Mouse (Mus musculus) heart, postnatal 10 days (tissue): ENCODE measurements at regions not wholly inside any gene's neighbourhood (a gene's known extent, or its start where the extent isn't known, plus 50 kb on each side); places are given as distances from the start of the nearest gene placed in this dataset.

ENCODE experiments used
- DNase-seq, 2 experiments: peaks; one replicate each; pipeline ENCODE4 v3.0.0; 2021
- intact Hi-C: fragments of 180-260 bp; cut with DNase I; formaldehyde crosslinking; loops from one replicate; pipeline ENCODE4 v1.15.1; 2025

DNA sequence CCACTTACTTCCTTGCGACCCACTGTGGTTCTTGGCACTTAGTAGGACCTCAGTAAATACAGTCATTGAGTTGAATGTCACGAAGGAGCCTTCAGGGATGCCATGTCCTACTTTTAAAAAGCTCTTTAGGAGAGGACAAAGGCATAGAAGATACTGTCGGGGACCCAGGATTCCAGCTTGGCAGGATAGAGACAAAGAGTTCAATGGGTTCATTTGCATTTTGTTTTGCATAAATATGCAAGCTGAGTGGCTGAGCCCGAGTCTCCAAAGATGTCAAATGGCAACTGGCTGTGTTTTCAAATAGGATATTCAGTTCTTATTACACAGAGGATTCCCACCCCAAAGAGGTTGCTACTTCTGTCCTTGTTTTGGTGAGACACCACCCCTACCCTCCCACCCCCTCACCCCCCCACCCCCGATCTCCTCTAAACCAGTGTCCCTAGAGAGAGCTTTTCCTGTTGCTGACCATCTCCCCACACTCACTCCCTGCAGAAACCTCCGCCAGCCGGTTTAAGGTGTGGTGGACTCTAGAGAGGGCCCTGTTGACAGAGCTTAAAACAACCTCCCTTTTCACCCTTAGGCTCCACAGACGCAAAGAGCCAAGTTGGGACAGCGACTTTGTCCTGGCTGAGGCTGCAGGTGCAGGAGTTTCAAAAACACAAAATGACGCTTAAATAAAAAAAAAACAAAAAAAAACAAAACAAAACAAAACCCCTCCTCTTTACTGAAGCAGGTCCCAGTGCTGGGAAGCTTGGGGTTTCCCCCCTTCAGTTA lies 57.9 kb downstream of the Sox9 start:
- peak in 1 of 2 experiments; percentile 19 for DNase-seq
- intact Hi-C loops = loop anchor here (5.0 kb wide), 1 partner anchor 53 kb away; no protein-coding TSS in a partner anchor

DNA sequence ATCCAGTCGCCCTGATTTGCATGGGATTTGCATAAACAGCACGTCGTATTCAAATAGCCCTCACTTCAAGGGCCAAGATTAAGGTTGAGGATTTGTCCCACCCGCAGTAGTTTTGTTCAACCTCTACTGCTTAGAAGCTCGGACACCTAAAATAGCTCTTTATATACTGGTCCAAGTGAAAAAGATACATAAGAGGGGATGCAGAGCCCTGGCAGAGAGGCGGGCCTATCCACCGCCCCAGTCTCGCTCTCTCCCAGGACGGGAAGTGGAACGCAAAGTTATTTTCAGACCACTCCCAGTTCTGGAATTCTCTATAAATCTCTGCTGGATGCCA lies 58.4 kb downstream of the Sox9 start:
- intact Hi-C loops = loop anchor here (5.0 kb wide), 1 partner anchor 53 kb away; no protein-coding TSS in a partner anchor
- DNase-seq = no peak

DNA sequence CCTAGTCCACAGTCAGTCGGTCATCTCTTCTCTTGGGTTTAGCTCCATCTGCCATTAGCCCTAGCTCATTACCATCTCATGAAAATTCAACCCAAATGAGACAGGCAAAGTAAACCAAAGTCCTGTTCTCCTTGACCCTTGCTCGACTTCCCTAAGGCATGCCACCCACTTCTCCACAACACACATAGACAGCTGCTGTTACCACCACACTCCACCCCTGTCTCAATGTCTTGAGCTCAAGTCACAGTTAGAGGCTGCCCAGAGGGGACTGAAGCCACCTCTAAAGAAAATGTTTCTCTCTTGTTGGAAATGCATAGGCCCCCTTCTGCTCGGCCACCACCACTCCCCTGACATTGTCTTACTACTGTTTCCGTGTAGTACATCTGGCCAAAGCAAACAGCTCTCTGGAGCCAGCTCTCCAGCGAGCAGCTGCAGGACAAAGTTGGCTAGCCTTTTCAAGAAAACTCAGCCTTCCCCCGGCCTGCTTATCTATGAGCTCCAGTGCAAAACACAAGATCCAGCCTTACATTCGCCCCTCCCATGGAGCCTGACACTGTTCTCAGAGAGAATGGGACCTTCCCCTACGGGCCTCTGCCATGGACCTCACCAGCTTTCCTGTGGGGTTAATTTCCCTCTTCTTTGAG lies 62.4 kb downstream of the Sox9 start:
- intact Hi-C loops = loop anchor here (5.0 kb wide), 1 partner anchor 57 kb away; no protein-coding TSS in a partner anchor
- DNase-seq = peak; percentile 69 to 73

DNA sequence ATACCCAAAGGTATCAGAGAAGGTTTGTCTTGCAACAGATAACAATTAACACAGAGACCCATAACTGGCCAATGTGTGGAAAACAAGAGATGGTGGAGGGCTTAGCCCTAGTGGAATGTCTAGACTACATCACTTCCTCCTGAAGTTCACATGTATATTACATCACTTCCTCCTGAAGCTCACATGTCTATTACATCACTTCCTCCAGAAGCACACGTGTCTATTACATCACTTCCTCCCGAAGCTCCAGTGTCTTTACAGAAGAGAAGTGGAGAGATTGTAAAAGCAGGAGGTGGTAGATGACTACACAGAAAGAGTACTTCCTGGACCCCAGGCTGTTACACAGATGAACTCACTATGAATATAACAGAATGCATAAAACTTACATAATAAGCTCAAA lies 65.1 kb downstream of the Sox9 start:
- no peak for DNase-seq
- intact Hi-C loops = no loop called here

DNA sequence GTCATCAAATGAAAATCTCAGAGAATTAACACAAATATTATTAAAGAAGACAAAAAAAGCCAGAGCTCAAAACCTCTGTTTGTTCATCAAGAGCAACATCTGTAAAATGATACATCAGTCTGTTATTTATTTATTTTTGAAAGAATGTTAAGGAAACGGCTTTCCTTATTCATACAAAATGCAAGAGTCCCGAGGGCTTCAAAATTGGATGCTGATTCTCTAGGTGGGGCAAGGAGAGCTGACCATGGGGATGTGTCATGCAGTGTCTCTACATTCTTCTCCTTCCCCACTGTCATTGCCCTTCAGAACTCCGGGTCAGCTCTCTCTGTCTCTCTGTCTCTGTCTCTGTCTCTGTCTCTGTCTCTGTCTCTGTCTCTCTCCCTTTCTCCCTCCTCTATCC lies 65.8 kb downstream of the Sox9 start:
- intact Hi-C loops = no loop called here
- no peak for DNase-seq

DNA sequence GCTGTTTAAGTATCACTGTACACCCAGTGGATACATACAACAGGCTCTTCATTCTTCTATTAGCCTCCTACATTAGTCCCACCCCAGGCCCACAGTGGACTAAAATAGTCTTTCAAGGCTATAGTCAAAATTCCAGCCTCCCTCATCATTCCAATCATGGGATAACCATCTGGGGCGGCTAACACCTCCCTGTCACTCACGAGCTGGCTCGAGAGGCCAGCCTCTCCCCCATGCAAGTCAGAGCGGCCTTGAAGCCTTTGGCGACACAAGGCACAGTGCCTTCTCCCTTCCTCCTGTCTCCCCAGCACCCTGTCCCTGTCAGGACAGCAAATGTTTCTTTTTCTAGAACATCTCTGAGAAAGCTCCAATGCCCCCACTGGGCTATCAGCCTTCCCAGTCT lies 68.0 kb downstream of the Sox9 start:
- peak in 1 of 2 experiments; percentile 19 for DNase-seq
- intact Hi-C loops = no loop called here

DNA sequence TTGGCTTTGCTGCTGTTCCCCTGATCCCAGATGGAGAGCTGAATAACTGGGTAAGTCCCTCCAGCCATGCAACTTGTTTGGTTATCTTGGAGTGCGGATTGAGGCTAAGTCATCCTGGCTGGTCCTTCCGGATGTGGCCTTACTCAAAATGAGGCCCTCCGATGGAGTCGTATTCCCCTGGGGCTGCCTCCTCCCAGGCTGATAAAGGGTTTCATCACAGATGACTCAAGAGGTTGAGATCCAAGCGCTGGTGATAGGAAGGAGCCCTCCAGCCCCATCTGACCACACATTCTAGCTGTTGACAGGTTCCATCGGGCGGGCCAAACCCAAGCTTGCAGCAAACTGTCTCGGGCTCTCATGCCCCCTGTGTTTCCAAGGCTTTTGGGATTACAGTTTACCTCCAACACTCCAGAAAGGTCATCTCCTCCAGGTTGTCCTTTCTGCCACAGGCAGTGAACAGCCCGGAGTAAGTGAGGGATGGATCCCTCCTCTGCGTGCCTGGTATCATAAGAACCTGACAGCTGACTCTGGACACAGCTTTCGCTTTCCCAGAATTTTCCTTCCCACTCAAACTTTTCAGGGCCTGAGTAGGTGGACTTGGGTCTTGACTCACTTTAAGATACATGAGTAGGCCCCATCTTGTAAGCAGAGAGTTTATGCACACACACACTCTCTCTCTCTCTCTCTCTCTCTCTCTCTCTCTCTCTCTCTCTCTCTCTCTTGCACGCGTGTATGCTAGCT lies 68.7 kb downstream of the Sox9 start:
- DNase-seq = peak; percentile 82 to 84
- intact Hi-C loops = no loop called here

DNA sequence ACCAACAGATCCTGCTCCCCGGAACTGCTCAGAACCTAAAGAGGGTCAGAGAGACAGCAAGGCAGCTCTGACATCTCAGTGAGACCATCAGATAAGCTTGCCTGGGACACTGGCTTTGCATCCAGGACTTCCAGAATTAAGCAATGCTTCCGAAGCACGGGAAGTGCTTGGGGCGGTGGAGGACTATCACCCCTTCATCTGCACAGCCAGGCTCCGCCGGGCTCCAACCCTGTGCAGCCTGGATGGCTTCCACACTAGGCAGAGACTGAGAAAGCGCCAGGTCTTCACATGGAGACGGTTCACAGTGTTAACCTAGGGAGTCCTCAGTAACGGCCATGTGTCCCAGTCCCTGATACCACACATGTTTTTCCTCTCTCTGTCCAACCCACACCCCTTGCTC lies 69.3 kb downstream of the Sox9 start:
- no peak for DNase-seq
- intact Hi-C loops = no loop called here

DNA sequence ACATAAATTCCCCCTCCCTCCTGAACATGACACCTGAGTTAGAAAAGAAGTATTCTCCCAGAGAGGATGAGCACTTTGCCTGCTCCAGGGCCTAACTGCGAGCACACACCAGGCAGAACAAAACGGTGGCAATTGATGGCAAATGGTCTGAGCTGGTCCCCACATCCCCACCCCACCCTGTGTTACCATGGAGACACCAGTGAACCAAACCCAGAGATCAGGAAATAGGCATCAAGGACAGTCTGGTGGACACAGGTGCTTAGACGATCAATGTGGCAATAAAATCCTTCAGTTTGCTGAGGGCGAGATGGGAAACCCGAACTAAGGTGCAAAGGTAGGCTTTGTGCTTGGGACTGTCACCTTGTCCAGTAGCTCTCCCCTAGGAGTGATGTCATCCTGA lies 74.0 kb downstream of the Sox9 start:
- DNase-seq = no peak
- intact Hi-C loops = no loop called here

DNA sequence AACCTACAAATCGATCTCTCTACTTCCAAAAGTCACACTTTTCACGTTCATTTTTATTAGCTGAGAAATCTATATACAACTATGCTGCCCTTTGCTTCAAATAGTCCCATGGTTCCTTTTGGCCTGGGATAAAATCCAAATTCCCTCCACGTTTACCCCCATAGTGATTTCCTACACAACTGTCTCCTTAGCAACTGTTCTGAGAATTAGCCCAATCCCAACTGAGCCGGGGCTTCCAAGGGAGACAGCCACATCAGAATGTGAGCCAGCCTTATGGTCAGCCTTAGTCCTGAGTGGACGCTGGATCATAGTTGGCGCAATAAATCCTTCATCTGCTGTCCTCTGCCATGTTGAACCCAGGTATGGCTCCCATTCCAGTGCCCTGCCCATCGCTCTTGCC lies 77.3 kb downstream of the Sox9 start:
- no peak for DNase-seq
- intact Hi-C loops = no loop called here

DNA sequence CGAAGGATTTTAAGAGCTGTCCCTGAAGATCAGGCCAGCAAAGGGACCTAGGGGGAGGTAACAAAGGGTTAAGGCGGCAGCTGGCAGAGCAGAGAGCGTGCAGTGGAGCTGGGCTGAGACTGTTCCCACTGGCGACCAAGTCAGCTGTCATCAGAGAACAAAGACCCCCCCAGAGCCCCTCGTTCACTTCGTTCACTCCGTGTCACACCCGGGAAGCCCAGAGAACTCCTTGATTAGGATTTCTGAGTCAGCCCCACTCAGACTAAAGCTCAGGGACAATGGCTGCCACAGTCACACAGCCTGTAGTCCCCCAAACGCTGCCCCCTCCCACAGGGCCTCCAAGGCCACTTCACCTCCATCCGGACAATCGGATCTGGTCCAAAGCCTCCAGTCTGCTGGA lies 78.8 kb downstream of the Sox9 start:
- intact Hi-C loops = no loop called here
- no peak for DNase-seq

DNA sequence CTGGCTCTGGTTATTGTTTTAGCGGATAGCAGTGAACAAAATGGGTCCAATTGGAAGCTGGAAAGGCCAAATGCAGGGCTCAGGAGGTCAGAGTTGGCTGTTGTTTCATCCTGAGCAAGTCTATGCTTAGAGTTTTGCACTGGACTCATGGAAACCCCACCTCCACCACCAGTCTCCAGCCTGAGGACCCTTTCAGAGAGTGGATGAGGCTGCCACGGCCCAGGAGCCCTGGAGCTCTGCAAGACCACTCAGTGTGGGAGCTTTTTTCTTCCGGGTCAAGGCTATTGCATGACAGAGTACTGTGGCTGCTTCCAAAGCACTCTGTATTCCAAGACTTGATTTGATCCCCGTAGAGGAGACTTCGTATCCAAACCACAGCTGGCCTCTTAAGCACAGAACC lies 79.2 kb downstream of the Sox9 start:
- no peak for DNase-seq
- intact Hi-C loops = no loop called here

DNA sequence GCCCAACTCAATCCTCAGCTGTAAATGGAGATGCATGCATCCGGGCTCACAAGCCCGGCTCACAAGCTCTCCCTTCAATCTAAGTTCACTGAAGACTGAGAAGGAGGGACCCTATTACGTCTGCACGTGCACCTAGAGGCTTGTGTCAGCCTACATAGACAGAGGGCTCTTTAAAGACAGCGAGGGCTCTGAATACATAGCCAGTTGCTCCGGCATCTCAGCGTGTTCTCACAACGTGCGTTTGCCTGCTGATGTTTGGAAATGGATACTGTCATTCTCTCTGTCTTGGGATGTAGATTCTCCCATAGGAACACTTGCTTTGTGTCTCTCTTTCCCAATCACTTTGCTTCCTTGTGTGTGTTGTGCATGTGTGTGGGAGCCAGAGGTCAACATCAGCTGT lies 83.8 kb downstream of the Sox9 start:
- intact Hi-C loops = no loop called here
- no peak for DNase-seq

DNA sequence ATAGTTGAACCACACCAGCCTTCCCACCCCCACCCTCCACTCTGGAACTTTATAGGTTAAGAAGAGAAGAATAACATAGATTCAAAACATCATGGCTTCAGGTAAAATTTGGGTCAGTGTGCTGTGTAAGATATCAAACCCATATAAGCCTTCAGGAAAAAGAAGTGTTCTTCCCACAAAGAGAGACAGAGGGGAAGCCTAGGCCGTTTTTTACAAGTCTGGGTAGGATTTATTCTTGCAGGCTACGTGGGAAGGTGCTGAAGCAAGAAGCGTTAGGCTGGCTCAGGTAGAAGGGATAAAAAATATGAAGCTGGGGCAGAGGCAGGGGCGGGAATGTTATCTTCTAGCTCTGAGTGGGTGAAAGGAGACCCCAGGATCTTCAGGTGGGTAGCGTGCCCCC lies 87.5 kb downstream of the Sox9 start:
- DNase-seq = no peak
- intact Hi-C loops = no loop called here

DNA sequence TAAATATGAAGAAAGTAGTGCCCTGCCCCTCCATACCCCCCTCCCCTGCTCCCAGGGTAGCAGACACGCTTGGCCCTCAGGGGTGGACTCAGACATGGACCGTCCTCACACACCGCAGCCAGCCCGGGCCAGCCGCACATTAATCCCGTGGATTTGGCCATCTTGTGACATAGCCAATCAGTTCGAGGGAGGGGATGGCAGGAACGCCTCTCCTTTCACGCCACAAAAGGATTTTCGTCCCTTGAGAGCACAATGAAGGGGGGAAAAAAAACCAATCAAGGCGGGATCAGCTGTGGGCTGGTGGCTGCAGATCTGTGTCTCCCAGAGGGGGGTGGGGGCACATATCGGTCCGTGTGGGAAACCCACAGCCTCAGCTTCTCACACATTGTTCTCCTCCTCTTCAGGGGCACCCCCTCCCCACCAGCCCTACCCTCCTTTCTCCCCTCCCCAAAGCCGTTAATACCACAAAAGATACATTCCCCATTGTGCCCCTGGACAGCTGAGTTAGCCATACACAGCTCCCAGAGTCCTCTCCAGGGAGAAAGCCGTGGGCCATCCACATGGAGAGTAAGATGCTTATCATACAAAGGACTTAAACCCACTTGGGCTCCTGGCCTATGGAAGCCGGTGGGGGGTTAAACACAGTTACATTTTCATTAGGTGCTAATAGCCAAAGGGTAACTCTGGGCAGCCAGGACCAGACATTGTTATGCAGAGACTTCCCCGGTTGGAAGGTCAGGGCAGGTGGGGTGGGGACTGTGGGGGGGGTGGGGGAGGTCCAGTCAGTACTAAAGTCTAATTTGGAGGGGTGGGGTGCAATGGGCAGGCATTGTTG lies 88.4 kb downstream of the Sox9 start:
- no peak for DNase-seq
- intact Hi-C loops = no loop called here

DNA sequence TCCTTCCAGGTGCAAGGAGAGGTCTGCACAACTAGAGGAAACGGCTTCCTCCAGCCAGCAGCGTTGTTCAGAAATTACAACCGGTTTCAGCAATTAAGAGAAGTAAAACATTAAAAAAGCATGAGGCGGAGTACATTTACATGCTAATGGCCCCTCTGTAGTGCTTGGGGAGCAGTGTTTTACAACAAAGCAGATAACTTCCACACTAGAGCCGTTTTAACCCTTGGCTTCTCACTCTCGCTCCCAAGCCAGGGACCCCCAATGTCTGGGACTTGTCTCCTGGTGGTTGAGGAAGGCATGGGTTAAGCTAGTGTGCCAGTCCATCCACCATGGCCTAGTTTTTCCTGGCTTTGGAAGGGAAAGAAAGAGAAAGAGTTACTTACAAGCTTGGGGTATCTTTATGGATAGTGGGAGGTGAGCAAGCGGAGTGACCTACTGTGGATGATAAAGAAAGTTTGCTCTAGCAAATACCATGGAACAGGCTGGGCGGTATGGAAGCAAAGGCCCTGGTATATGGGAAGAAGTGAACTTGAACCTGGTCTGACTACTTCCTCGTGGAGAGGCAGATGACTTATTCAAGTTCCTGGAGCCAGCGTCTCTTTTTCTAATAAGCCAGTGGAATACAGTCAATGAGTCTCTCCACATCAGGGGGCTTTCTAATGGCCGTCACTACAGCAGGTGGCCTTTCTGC lies 90.8 kb downstream of the Sox9 start:
- DNase-seq = no peak
- intact Hi-C loops = no loop called here

DNA sequence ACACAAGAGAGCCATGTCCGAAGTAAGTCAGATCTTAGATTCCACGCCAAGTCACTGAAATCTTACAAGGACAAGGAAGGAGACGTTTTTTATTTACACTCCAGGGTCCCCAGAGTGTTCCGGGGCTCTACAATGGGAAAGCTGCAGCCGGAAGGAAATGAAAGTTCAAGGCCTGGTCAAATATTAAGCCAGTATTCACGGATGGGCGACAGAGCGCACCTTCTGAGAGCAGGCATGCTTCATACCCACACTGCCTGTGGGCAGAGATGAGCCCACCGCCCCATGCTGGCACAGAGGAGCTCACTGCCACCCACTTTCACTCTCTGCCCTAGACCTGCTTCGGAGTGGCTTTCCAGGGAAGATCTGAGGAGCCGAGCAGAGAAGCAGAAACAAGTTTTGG lies 92.2 kb downstream of the Sox9 start:
- peak in 1 of 2 experiments; percentile 6 for DNase-seq
- intact Hi-C loops = no loop called here

DNA sequence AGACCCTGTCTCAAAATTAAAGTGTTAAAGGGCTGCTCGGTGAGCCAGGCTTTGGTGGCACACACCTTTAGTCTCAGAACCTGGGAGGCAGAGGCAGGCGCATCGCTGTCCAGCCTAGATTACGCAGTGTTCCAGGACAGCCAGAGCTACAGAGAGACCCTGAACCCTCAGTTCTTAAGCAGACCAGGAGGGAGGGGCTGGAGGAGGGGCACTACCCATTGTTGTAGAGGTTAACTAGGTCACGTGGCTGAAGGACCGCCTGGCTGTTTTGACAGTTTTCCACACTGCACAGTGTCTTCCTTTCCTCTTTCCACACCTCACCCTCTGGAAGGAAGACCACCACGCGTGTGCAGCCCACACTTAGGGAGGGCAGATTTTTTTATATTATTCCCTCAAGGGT lies 94.2 kb downstream of the Sox9 start:
- no peak for DNase-seq
- intact Hi-C loops = no loop called here

DNA sequence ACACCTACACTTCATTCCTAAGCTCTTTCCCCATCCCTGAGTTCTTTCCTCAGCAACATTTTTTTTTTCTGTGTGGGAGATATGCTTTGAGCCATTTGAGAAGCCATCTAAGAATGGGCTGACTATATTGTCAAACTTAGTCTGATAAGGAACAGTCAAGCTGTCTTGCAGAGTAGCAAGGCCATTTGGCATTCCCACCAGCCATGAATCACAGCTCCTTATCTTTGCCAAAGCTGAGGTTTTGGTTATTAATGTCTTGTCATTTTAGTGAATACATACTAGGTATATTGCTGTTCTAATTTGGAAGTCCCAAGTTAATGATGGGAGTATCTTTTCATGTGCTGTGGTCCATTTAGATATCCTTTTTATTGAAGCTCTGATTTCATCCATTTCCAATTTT lies 96.4 kb downstream of the Sox9 start:
- intact Hi-C loops = no loop called here
- DNase-seq = no peak

DNA sequence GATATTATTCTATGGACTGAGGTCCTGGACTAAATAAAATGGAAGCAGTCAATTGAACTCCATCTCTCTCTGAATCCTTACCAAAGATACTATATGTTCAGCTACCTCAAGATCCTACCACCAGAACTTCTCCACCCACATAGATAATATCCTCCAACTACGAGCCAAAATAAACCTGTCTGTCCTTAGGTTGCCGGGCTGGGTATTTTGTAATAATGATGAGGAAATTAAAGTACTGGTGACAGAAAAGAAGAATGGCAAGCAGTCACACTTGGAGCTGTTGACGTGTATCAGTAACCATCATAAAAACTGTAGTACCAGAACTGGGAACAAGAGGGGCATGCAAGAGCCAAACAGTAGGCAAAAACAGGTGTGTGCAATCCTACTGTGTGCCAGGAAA lies 98.7 kb downstream of the Sox9 start:
- DNase-seq = no peak
- intact Hi-C loops = no loop called here
